Mouse (Mus musculus): ENCODE measurements around the gene Gm21969. TPM values are rescaled to one million over a fixed set of nuclear protein-coding genes. Genes with fewer than 3 reads are reported as not detected.

Gene Gm21969
- polyA plus RNA-seq, 1 experiment: not detected

GRCm38 (mm10) chr4:139587773-139588172 is 15.2 kb upstream of the Gm21969 start:
- TF ChIP-seq CTCF (IDR thresholded peaks at IDR 0.05; ENCODE audit: control insufficient read depth, insufficient read depth, low read length) (no peak), POLR2A (IDR thresholded peaks at IDR 0.05; ENCODE audit: borderline replicate concordance, control insufficient read depth, low read depth, low read length) (no peak)
- Histone ChIP-seq H3K4me1 (ENCODE audit: control insufficient read depth, insufficient read depth, low read length) (no peaks in the 10 kb centered on the region), H3K4me3 (replicated peaks; ENCODE audit: control insufficient read depth, low read depth, low read length) (no peak overlapping the region), H3K27ac (ENCODE audit: control insufficient read depth, insufficient read depth, low read depth, low read length, poor library complexity) (no peak overlapping the region)
- 87% methylated on average over 4 of the region's 4 CpGs for WGBS

- H3K4me3 ChIP-seq (replicated peaks; ENCODE audit: control insufficient read depth, low read depth, low read length): no peak overlapping the region
- 81% methylated on average over 5 of the region's 5 CpGs for WGBS
- H3K4me1 ChIP-seq (ENCODE audit: control insufficient read depth, insufficient read depth, low read length): no peaks in the 10 kb centered on the region
- no peak overlapping the region for H3K27ac ChIP-seq (ENCODE audit: control insufficient read depth, insufficient read depth, low read depth, low read length, poor library complexity)
- TF ChIP-seq POLR2A (IDR thresholded peaks at IDR 0.05; ENCODE audit: borderline replicate concordance, control insufficient read depth, low read depth, low read length) (no peak), CTCF (IDR thresholded peaks at IDR 0.05; ENCODE audit: control insufficient read depth, insufficient read depth, low read length) (no peak)
Observed at GRCm38 (mm10) chr4:139589351-139590027, 13.5 kb upstream of the Gm21969 start.

DNA sequence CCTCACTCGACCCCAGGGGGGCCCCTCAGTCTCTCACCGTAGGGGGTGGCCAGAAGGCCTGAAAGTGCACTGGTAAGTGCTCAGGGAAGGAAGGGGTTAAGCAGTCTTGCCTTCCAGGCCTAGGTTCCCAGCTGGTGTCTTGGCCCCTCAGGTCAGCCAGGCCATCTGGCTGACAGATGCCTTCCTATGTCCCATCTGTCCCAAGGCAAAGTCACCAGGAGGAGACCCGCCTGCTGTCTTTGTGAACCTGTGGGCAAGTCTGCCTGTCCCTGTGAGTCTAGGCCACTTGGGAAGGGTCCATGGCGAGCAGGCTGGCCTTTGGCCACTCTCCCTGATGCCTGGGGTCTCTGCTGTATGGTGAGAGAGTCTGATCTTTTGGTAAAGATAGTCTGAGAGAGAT is 12.5 kb upstream of the Gm21969 start:
- TF ChIP-seq CTCF (IDR thresholded peaks at IDR 0.05; ENCODE audit: control insufficient read depth, insufficient read depth, low read length) (no peak), POLR2A (IDR thresholded peaks at IDR 0.05; ENCODE audit: borderline replicate concordance, control insufficient read depth, low read depth, low read length) (no peak)
- H3K4me1 ChIP-seq (ENCODE audit: control insufficient read depth, insufficient read depth, low read length): no peaks in the 10 kb centered on the region
- H3K4me3 ChIP-seq (replicated peaks; ENCODE audit: control insufficient read depth, low read depth, low read length): no peak overlapping the region
- 65% methylated on average over 4 of the region's 4 CpGs for WGBS
- no peak overlapping the region for H3K27ac ChIP-seq (ENCODE audit: control insufficient read depth, insufficient read depth, low read depth, low read length, poor library complexity)

GRCm38 (mm10) chr4:139592895-139593294 is 10.1 kb upstream of the Gm21969 start:
- no peak overlapping the region for H3K27ac ChIP-seq (ENCODE audit: control insufficient read depth, insufficient read depth, low read depth, low read length, poor library complexity)
- WGBS: 77% methylated on average over 7 of the region's 7 CpGs
- TF ChIP-seq CTCF (IDR thresholded peaks at IDR 0.05; ENCODE audit: control insufficient read depth, insufficient read depth, low read length) (no peak), POLR2A (IDR thresholded peaks at IDR 0.05; ENCODE audit: borderline replicate concordance, control insufficient read depth, low read depth, low read length) (no peak)

GRCm38 (mm10) chr4:139593383-139593782 is 9.6 kb upstream of the Gm21969 start:
- 83% methylated on average over 6 of the region's 6 CpGs for WGBS
- Histone ChIP-seq H3K4me3 (replicated peaks; ENCODE audit: control insufficient read depth, low read depth, low read length) (no peak overlapping the region), H3K4me1 (ENCODE audit: control insufficient read depth, insufficient read depth, low read length) (no peaks in the 10 kb centered on the region), H3K27ac (ENCODE audit: control insufficient read depth, insufficient read depth, low read depth, low read length, poor library complexity) (no peak overlapping the region)
- no peak for TF ChIP-seq POLR2A (IDR thresholded peaks at IDR 0.05; ENCODE audit: borderline replicate concordance, control insufficient read depth, low read depth, low read length)
- no peak for TF ChIP-seq CTCF (IDR thresholded peaks at IDR 0.05; ENCODE audit: control insufficient read depth, insufficient read depth, low read length)

More at GRCm38 (mm10) chr4:139592895-139593294, 10.1 kb upstream of the Gm21969 start:
- no peak overlapping the region for H3K4me3 ChIP-seq (replicated peaks; ENCODE audit: control insufficient read depth, low read depth, low read length)
- H3K4me1 ChIP-seq (ENCODE audit: control insufficient read depth, insufficient read depth, low read length): no peaks in the 10 kb centered on the region

- TF ChIP-seq CTCF (IDR thresholded peaks at IDR 0.05; ENCODE audit: control insufficient read depth, insufficient read depth, low read length) (no peak), POLR2A (IDR thresholded peaks at IDR 0.05; ENCODE audit: borderline replicate concordance, control insufficient read depth, low read depth, low read length) (no peak)
- Histone ChIP-seq H3K4me1 (ENCODE audit: control insufficient read depth, insufficient read depth, low read length) (no peaks in the 10 kb centered on the region; the same call in 1 of the 2 replicates), H3K4me3 (replicated peaks; ENCODE audit: control insufficient read depth, low read depth, low read length) (no peak overlapping the region), H3K27ac (ENCODE audit: control insufficient read depth, insufficient read depth, low read depth, low read length, poor library complexity) (no peak overlapping the region)
- 40% methylated on average over 3 of the region's 3 CpGs for WGBS
Observed at GRCm38 (mm10) chr4:139594062-139594461, 8.9 kb upstream of the Gm21969 start.

GRCm38 (mm10) chr4:139596715-139597114 is 6.3 kb upstream of the Gm21969 start:
- Histone ChIP-seq H3K4me3 (replicated peaks; ENCODE audit: control insufficient read depth, low read depth, low read length) (no peak overlapping the region), H3K4me1 (ENCODE audit: control insufficient read depth, insufficient read depth, low read length) (peaks cover 2% of the 10 kb centered on the region), H3K27ac (ENCODE audit: control insufficient read depth, insufficient read depth, low read depth, low read length, poor library complexity) (no peak overlapping the region)
- 45% methylated on average over 9 of the region's 9 CpGs for WGBS
- TF ChIP-seq POLR2A (IDR thresholded peaks at IDR 0.05; ENCODE audit: borderline replicate concordance, control insufficient read depth, low read depth, low read length): no peak

DNA sequence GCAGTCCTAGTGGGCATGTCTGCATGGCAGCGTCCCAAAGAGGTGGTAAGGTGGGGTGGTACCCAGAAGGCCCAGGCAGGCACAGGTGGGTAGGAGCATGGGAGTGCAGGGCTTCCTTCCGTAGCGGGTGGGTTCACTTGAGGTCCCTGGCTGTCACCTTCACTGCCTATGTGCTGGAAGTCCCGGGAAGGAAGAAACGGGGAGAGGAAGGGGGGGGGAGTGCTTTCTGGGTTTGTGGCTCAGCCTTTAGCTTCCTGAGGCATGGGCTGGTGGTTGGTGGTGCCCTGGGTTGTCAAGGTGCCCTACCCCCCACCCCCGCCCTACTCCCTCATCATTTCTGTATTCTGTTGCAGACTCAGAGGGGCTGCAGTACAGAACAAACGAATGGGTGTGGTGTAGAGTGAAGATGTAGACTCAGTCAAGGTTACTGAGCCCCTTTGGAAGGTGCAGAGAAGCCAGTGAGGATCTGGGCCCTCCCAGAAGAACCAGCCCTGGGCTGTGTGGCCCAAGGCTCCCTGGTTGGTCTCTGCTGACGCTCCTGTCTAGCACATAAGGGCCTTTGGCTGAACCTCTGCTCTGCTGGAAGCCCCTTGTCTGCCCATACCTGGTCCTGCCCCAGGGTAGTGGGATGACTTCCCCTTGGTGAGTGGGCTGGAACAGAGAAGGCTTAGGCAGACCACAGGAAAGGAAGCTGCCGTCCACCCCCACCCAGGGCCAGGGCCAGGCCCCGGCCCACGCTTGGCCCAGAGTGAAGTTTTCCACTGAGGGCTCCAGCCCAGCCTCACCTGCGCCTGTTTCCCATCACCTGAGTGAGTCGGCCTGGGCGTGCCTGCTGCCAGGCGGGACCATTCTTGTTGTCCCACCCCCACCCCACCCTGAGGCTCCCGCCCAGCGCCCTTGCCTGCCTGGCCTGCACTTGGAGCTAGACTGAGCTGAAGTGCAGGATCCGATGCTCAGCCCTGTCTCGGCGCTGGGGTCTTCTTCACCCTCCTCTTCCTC is 5.4 kb upstream of the Gm21969 start:
- H3K27ac ChIP-seq (ENCODE audit: control insufficient read depth, insufficient read depth, low read depth, low read length, poor library complexity): no peak overlapping the region
- H3K4me1 ChIP-seq (ENCODE audit: control insufficient read depth, insufficient read depth, low read length): peaks cover 2% of the 10 kb centered on the region
- TF ChIP-seq POLR2A (IDR thresholded peaks at IDR 0.05; ENCODE audit: borderline replicate concordance, control insufficient read depth, low read depth, low read length) (no peak), CTCF (IDR thresholded peaks at IDR 0.05; ENCODE audit: control insufficient read depth, insufficient read depth, low read length) (no peak)
- 19% methylated on average over 20 of the region's 20 CpGs for WGBS
- no peak overlapping the region for H3K4me3 ChIP-seq (replicated peaks; ENCODE audit: control insufficient read depth, low read depth, low read length)

Measured in bone marrow, adult 2 months (tissue).